Mouse (Mus musculus) liver, postnatal 0 days (tissue): ENCODE results near the gene Iqgap1. TPM values are rescaled to one million over a fixed set of nuclear protein-coding genes. Genes with fewer than 3 reads are reported as not detected.

ENCODE experiments used
- ATAC-seq: fragments of 200-750 bp; cut with Nextera tagmentation; 2 replicates; pipeline ENCODE4 v1.8.0; 2017; ENCODE audit warnings: mild to moderate bottlenecking, moderate library complexity
- DNase-seq: peaks from one replicate; pipeline ENCODE4 v3.0.0-alpha.2; 2016
- H3K27ac ChIP-seq: fragments of 300-500 bp; sonication (generic); 2 replicates; pipeline ENCODE4 v1.5.1; 2014; ENCODE audit warnings: antibody characterized with exemption, moderate library complexity, mild to moderate bottlenecking, low read depth
- H3K27me3 ChIP-seq: fragments of 300-500 bp; sonication (generic); 2 replicates; pipeline ENCODE4 v1.6.1; 2014; ENCODE audit warnings: low read length, control low read depth, mixed read lengths; ENCODE audit not compliant: insufficient read depth
- H3K36me3 ChIP-seq: fragments of 300-500 bp; sonication (generic); replicated peaks from 2 replicates; pipeline ENCODE4 v1.6.1; 2014; ENCODE audit warnings: mild to moderate bottlenecking, control low read depth, low read length, moderate library complexity, mixed read lengths; ENCODE audit not compliant: insufficient read depth
- H3K4me1 ChIP-seq: fragments of 300-500 bp; sonication (generic); 2 replicates; pipeline ENCODE4 v1.6.1; 2014; ENCODE audit warnings: antibody characterized with exemption, mild to moderate bottlenecking, control low read depth; ENCODE audit not compliant: insufficient read depth
- H3K4me2 ChIP-seq: fragments of 300-500 bp; sonication (generic); 2 replicates; pipeline ENCODE4 v1.6.1; 2014; ENCODE audit warnings: low read depth, mild to moderate bottlenecking, low read length, moderate library complexity, mixed read lengths
- H3K4me3 ChIP-seq: fragments of 300-500 bp; sonication (generic); 2 replicates; pipeline ENCODE4 v1.5.1; 2014; ENCODE audit warnings: low read depth, low read length
- H3K9ac ChIP-seq: fragments of 300-500 bp; sonication (generic); replicated peaks from 2 replicates; pipeline ENCODE4 v1.6.1; 2014; ENCODE audit warnings: mild to moderate bottlenecking, moderate library complexity
- H3K9me3 ChIP-seq: fragments of 300-500 bp; sonication (generic); 2 replicates; pipeline ENCODE4 v1.6.1; 2016; ENCODE audit warnings: mild to moderate bottlenecking, control low read depth, low read length, mixed read lengths
- CTCF ChIP-seq: sonication (generic); IDR thresholded peaks from 2 replicates; pipeline ENCODE4 v1.5.1; 2016; ENCODE audit warnings: antibody characterized with exemption, low read depth
- EP300 ChIP-seq: IDR thresholded peaks from 2 replicates; pipeline ENCODE4 v1.6.1; 2016; ENCODE audit warnings: antibody characterized with exemption, low read depth, mild to moderate bottlenecking
- WGBS: fragments of 180-500 bp; shearing (Covaris S2); extraction: QIAGEN DNeasy Blood & Tissue Kit; methylation state at CpG from one replicate; pipeline ENCODE4 v1.1.7; 2014; ENCODE audit not compliant: insufficient replicate concordance; 5-methylcytosine and 5-hydroxymethylcytosine counted together
- polyA plus RNA-seq: library from polyadenylated mRNA; unstranded; fragments of >200 nt; fragmentation: Nextera tagmentation; extraction: Ambion mirVana; gene quantifications from 2 replicates; pipeline ENCODE4 v1.2.1, GENCODE M21; 2015

The Iqgap1 gene
- polyA plus RNA-seq, 1 experiment from 2014 or later, result 13.6 TPM

GRCm38 (mm10) chr7:80864831-80865230, 39.1 kb upstream of the Iqgap1 start:
- 35% methylated on average over 8 of the region's 8 CpGs for WGBS
- H3K4me1 ChIP-seq, result peaks cover 31% of the 10 kb centered on the region
- DNase-seq (peak; percentile 57), ATAC-seq (0 out of 2 replicates have a peak, but pooled peaks have one; percentile 5)
- H3K27me3 ChIP-seq, result no peaks in the 10 kb centered on the region
- no peaks in the 10 kb centered on the region for H3K9me3 ChIP-seq
- H3K27ac ChIP-seq, result peak overlapping the region; percentile 77
- no peak for TF ChIP-seq CTCF
- no peak for TF ChIP-seq EP300
- no peak overlapping the region for H3K4me3 ChIP-seq
- peaks cover 6% of the 10 kb centered on the region for H3K36me3 ChIP-seq
- H3K4me2 ChIP-seq, result peak overlapping the region; percentile 4; the same call in 1 of the 2 replicates
- H3K9ac ChIP-seq, result no peak overlapping the region

DNA sequence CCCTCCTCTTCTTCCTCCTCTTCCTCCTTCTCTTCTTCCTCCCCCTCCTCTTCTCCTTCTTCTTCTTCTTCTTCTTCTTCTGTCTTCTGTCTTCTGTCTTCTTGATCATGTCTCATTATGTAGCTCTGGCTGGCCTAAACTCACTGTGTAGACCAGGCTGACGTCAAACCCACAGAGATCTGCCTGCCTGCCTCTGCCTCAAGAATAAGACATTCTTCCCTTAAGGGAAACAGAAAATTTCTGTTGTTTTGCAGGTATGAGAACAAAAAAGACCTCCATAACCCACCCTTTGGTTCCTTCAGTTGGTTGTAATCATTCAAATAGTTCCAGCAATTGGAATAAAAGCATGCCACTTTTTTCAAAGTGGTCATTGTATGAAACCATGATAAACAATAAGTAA, 38.4 kb upstream of the Iqgap1 start:
- Histone ChIP-seq H3K4me3 (no peak overlapping the region), H3K4me2 (no peak overlapping the region), H3K27ac (peak overlapping the region; percentile 77), H3K9ac (no peak overlapping the region), H3K9me3 (no peaks in the 10 kb centered on the region), H3K36me3 (peaks cover 6% of the 10 kb centered on the region), H3K27me3 (no peaks in the 10 kb centered on the region), H3K4me1 (peaks cover 31% of the 10 kb centered on the region)
- no peak for TF ChIP-seq CTCF
- TF ChIP-seq EP300, result no peak
- 45% methylated on average over 1 of the region's 1 CpGs for WGBS
- ATAC-seq (no peak), DNase-seq (no peak)

GRCm38 (mm10) chr7:80863520-80863919, 37.7 kb upstream of the Iqgap1 start:
- TF ChIP-seq CTCF, result no peak
- no peak for TF ChIP-seq EP300
- ATAC-seq (no peak), DNase-seq (no peak)
- H3K27ac ChIP-seq, result peak overlapping the region; percentile 77
- H3K36me3 ChIP-seq, result peaks cover 3% of the 10 kb centered on the region; the same call in 1 of the 2 replicates
- no peaks in the 10 kb centered on the region for H3K9me3 ChIP-seq
- WGBS, result 66% methylated on average over 5 of the region's 5 CpGs
- H3K4me2 ChIP-seq, result no peak overlapping the region
- H3K4me1 ChIP-seq, result peaks cover 31% of the 10 kb centered on the region
- H3K4me3 ChIP-seq, result no peak overlapping the region
- no peaks in the 10 kb centered on the region for H3K27me3 ChIP-seq
- H3K9ac ChIP-seq, result no peak overlapping the region

DNA sequence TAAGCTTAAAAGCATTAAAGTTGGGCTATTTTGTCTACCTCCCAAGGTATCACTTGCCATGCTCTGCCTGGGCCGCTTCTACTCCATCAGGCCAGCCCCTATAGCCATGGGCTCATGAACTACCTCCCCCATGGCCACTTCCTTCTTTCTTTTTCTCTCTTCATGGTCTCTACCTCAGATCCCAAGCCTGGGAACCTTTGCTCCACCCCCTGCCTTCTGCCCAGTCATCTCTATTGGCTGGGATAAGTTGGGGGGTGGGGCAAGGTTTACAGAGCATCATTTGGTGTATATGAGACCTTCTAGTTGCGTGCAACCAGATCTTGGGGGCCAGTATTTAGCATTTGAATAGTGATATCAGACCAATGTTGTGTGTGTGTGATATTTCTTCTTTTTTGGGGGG, 36.7 kb upstream of the Iqgap1 start:
- no peaks in the 10 kb centered on the region for H3K27me3 ChIP-seq
- ATAC-seq (no peak), DNase-seq (peak; percentile 33)
- no peak overlapping the region for H3K4me3 ChIP-seq
- H3K9ac ChIP-seq, result no peak overlapping the region
- H3K9me3 ChIP-seq, result no peaks in the 10 kb centered on the region
- no peak for TF ChIP-seq CTCF
- TF ChIP-seq EP300, result no peak
- H3K27ac ChIP-seq, result no peak overlapping the region
- H3K4me1 ChIP-seq, result peaks cover 31% of the 10 kb centered on the region
- no peak overlapping the region for H3K4me2 ChIP-seq
- H3K36me3 ChIP-seq, result no peaks in the 10 kb centered on the region
- WGBS, result 69% methylated on average over 2 of the region's 2 CpGs

DNA sequence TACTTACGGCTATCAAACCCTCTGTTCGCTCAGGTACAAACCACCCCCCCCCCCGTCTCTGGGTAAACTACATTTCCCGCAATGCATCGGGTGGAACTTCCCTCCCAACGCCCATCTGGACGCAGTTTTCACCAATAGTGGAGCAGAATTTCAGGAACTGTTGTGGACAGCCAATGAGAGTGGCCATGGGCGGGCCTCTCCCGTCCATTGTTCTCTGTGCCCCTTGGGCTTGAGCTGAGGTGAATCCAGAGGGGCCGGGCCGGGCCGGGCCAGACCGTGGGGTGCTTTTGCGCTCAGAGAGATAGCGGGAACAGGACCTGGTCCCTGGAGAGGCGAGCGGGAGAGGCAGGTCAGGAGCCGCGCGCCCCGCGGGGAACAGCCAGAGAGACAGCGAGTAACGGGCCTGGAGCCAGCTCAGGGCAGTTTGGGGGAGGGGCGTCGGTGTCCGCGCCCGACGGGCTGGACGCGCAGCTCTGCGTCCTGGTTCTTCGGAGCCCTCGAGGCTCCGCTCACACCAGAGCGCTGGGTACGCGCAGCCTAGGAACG, 35.0 kb upstream of the Iqgap1 start, which contains the start of gene Zscan2:
Gene Zscan2 (plus strand): TSS at position 192 of the 546 bp plus-strand sequence.
- H3K9ac ChIP-seq, result peak within 1 kb of the TSS; percentile 77
- peak within 1 kb of the TSS; percentile 78 for H3K4me2 ChIP-seq
- ATAC-seq, result peak; percentile 97
- H3K36me3 ChIP-seq, result no peaks in the 10 kb centered on the region
- H3K4me1 ChIP-seq, result peaks cover 24% of the 10 kb centered on the region
- DNase-seq, result peak; percentile 89
- H3K4me3 ChIP-seq, result peak within 1 kb of the TSS; percentile 81
- H3K27me3 ChIP-seq, result no peaks in the 10 kb centered on the region
- H3K9me3 ChIP-seq, result no peaks in the 10 kb centered on the region
- WGBS, result under 1% methylated on average over 32 of the region's 40 CpGs
- TF ChIP-seq CTCF (no peak), EP300 (no peak)
- H3K27ac ChIP-seq, result peak within 1 kb of the TSS; percentile 80

DNA sequence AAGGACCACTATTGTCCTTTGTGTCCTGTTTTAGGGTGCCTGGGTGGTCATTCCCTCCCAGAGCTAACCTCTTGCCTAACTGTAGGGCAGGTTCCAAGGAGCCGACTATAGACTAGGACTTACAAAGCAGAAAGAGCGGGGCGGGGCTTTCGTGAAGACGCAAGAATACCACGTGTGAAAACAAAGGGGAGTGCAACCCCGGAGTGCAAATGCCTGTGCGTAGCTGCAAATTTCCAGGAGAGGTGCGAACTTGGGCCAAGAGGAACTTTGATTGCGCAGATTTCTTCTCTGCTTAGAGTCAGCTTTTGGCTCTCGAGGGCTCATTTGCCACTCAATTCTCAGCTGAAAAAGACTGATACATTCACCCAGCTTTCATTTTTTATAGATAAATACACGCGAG, 34.5 kb upstream of the Iqgap1 start:
- H3K4me2 ChIP-seq, result peak overlapping the region; percentile 78
- WGBS, result under 1% methylated on average over 13 of the region's 13 CpGs
- ATAC-seq, result peak; percentile 10; the same call in 1 of the 2 replicates
- 0 out of 2 replicates have a peak overlapping the region, but pooled peaks have one; percentile 77 for H3K9ac ChIP-seq
- peak overlapping the region; percentile 81 for H3K4me3 ChIP-seq
- TF ChIP-seq CTCF (no peak), EP300 (no peak)
- no peaks in the 10 kb centered on the region for H3K9me3 ChIP-seq
- H3K27ac ChIP-seq, result no peak overlapping the region
- no peaks in the 10 kb centered on the region for H3K27me3 ChIP-seq
- H3K4me1 ChIP-seq, result peaks cover 19% of the 10 kb centered on the region
- no peaks in the 10 kb centered on the region for H3K36me3 ChIP-seq
- peak; percentile 66 for DNase-seq
